Mouse (Mus musculus) macrophage (primary cell): ENCODE results near the gene Gm13271. TPM values are rescaled to one million over a fixed set of nuclear protein-coding genes. Genes with fewer than 3 reads are reported as not detected.
"Not testable (repeated sequence)": the region's sequence is repeated elsewhere in the genome, so short reads cannot be mapped to it uniquely, and the experiment has no call there.

ENCODE experiments used
- H3K27ac ChIP-seq: fragments of 350-480 bp; formaldehyde crosslinking; 2 replicates; pipeline ENCODE4 v1.9.0; 2021
- H3K36me3 ChIP-seq: fragments of 350-480 bp; formaldehyde crosslinking; 2 replicates; pipeline ENCODE4 v1.9.0; 2021; ENCODE audit errors: inconsistent target
- H3K4me3 ChIP-seq: fragments of 350-480 bp; formaldehyde crosslinking; 2 replicates; pipeline ENCODE4 v1.9.0; 2021; ENCODE audit errors: inconsistent target
- H3K79me2 ChIP-seq: fragments of 350-480 bp; formaldehyde crosslinking; 2 replicates; pipeline ENCODE4 v1.9.0; 2021; ENCODE audit errors: inconsistent target
- WGBS: methylation state at CpG from one replicate; pipeline ENCODE4 v1.1.7; 2026; ENCODE audit warnings: inconsistent platforms; ENCODE audit not compliant: missing documents; 5-methylcytosine and 5-hydroxymethylcytosine counted together
- polyA plus RNA-seq: library from polyadenylated mRNA; stranded (reverse); fragments of 250-400 nt; gene quantifications from 3 replicates; pipeline ENCODE4 v1.2.4, GENCODE M21; 2018; ENCODE audit warnings: inconsistent platforms

Gm13271 gene
- polyA plus RNA-seq, 1 experiment from 2014 or later, result not detected

- WGBS, result 86% methylated on average over 3 of the region's 3 CpGs
These were observed 10.5 kb upstream of the Gm13271 start for GRCm38 (mm10) chr4:88744207-88744606.

GRCm38 (mm10) chr4:88749926-88750325 is 4.7 kb upstream of the Gm13271 start:
- no peaks in the 10 kb centered on the region for H3K36me3 ChIP-seq
- H3K4me3 ChIP-seq, result no peak overlapping the region
- H3K27ac ChIP-seq, result no peak overlapping the region
- WGBS, result 98% methylated on average over 6 of the region's 6 CpGs
- H3K79me2 ChIP-seq, result no peaks in the 10 kb centered on the region

More at GRCm38 (mm10) chr4:88744207-88744606, 10.5 kb upstream of the Gm13271 start:
- Histone ChIP-seq H3K36me3 (no peaks in the 10 kb centered on the region), H3K27ac (no peak overlapping the region), H3K79me2 (no peaks in the 10 kb centered on the region), H3K4me3 (no peak overlapping the region)

GRCm38 (mm10) chr4:88756581-88757513 is 2.2 kb downstream of the Gm13271 start:
- H3K27ac ChIP-seq, result peak overlapping the region; percentile 78
- H3K4me3 ChIP-seq, result peak overlapping the region; percentile 61
- not testable (repeated sequence) for H3K79me2 ChIP-seq, H3K36me3 ChIP-seq
- WGBS, result 10% methylated on average over 19 of the region's 31 CpGs

GRCm38 (mm10) chr4:88757628-88758031 is 3.0 kb downstream of the Gm13271 start:
- WGBS, result 0% methylated on average over 7 of the region's 21 CpGs
- H3K4me3 ChIP-seq, H3K27ac ChIP-seq, H3K36me3 ChIP-seq, H3K79me2 ChIP-seq: not testable (repeated sequence)

- H3K79me2 ChIP-seq, H3K36me3 ChIP-seq, H3K27ac ChIP-seq, H3K4me3 ChIP-seq: not testable (repeated sequence)
- 96% methylated on average over 4 of the region's 9 CpGs for whole genome bisulfite sequencing
These were observed 4.1 kb downstream of the Gm13271 start for GRCm38 (mm10) chr4:88758751-88759150.

GRCm38 (mm10) chr4:88759610-88760268 is 5.1 kb downstream of the Gm13271 start, which contains the start of gene Gm13283:
Gene Gm13283 (plus strand): TSS chr4:88760119.
- WGBS, result 40% methylated on average over 1 of the region's 14 CpGs
- H3K79me2 ChIP-seq, H3K27ac ChIP-seq, H3K4me3 ChIP-seq, H3K36me3 ChIP-seq: not testable (repeated sequence)

GRCm38 (mm10) chr4:88760431-88760830 is 5.8 kb downstream of the Gm13271 start:
- not testable (repeated sequence) for H3K36me3 ChIP-seq, H3K4me3 ChIP-seq, H3K79me2 ChIP-seq, H3K27ac ChIP-seq
- 0% methylated on average over 2 of the region's 28 CpGs for WGBS

- H3K27ac ChIP-seq, H3K79me2 ChIP-seq, H3K4me3 ChIP-seq, H3K36me3 ChIP-seq: not testable (repeated sequence)
- WGBS, result 81% methylated on average over 3 of the region's 8 CpGs
These were observed 7.1 kb downstream of the Gm13271 start for GRCm38 (mm10) chr4:88761776-88762175.

- H3K79me2 ChIP-seq, H3K4me3 ChIP-seq, H3K36me3 ChIP-seq, H3K27ac ChIP-seq: not testable (repeated sequence)
- WGBS, result 92% methylated on average over 2 of the region's 9 CpGs
These were observed 7.7 kb downstream of the Gm13271 start for GRCm38 (mm10) chr4:88762341-88762740.

GRCm38 (mm10) chr4:88763384-88764018 is 8.8 kb downstream of the Gm13271 start:
- H3K79me2 ChIP-seq, H3K36me3 ChIP-seq, H3K4me3 ChIP-seq, H3K27ac ChIP-seq: not testable (repeated sequence)
- WGBS, result 4% methylated on average over 15 of the region's 42 CpGs

- no CpG with 5 or more reads among the region's 32 CpGs for WGBS
- not testable (repeated sequence) for H3K79me2 ChIP-seq, H3K27ac ChIP-seq, H3K4me3 ChIP-seq, H3K36me3 ChIP-seq
These were observed 18.9 kb downstream of the Gm13271 start, which contains the start of gene Gm13290 for GRCm38 (mm10) chr4:88773534-88773933. Gene Gm13290 (plus strand): TSS chr4:88773834.

- no CpG with 5 or more reads among the region's 29 CpGs for WGBS
- H3K27ac ChIP-seq, H3K4me3 ChIP-seq, H3K79me2 ChIP-seq, H3K36me3 ChIP-seq: not testable (repeated sequence)
These were observed 22.0 kb downstream of the Gm13271 start, which contains the start of gene Gm13289 for GRCm38 (mm10) chr4:88776622-88777021. Gene Gm13289 (plus strand): TSS chr4:88776922.

- H3K4me3 ChIP-seq, H3K36me3 ChIP-seq, H3K79me2 ChIP-seq, H3K27ac ChIP-seq: not testable (repeated sequence)
- no CpG with 5 or more reads among the region's 29 CpGs for WGBS
These were observed 24.9 kb downstream of the Gm13271 start, which contains the start of gene Gm13272 for GRCm38 (mm10) chr4:88779550-88779949. Gene Gm13272 (plus strand): TSS chr4:88779850.

GRCm38 (mm10) chr4:88780320-88780719 is 25.7 kb downstream of the Gm13271 start:
- not testable (repeated sequence) for H3K36me3 ChIP-seq, H3K4me3 ChIP-seq, H3K27ac ChIP-seq, H3K79me2 ChIP-seq
- WGBS, result 90% methylated on average over 2 of the region's 18 CpGs
